Comparison of ENCODE assay signal across 12 mouse cellular contexts in genomic region chr6:4813206-4813605, GRCm38 (mm10).
A peak's percentile ranks its signal among the peaks of the same experiment; 100 is the strongest.
DNase-seq lines count a peak whose midpoint lies in the region; TF ChIP-seq lines count a peak whose summit lies in the region.
"Had no signal": no experiment of that assay in that cellular context is flagged by ENCODE, and none has a peak within 500 bp of the region (broad histone marks: within the 10 kb centered on the region; RNA-seq: fewer than 3 reads in every experiment).

No protein-coding gene starts in this region.

- H3K4me3 ChIP-seq in layer of hippocampus, adult 2 months, result no peak overlapping the region
- H3K4me3 ChIP-seq: forebrain, embryonic 13.5 days; midbrain, embryonic 12.5 days; neural tube, embryonic 12.5 days had no signal

- TF ChIP-seq CTCF in layer of hippocampus, adult 2 months (conservative IDR thresholded peaks at IDR 0.05), result no peak

- peak; percentile 39 to 43 for DNase-seq in kidney, postnatal 4 days
- DNase-seq in kidney, adult 18-20 months, result no peak
- peak; percentile 53 for DNase-seq in adipocyte (ENCODE audit: low spot score)
- peak; percentile 81 for DNase-seq in embryo, embryonic 10.5 days (ENCODE audit: low spot score)
- DNase-seq in hindlimb bud, embryonic 11.5 days (ENCODE audit: extremely low spot score, low read depth, low spot score), result peak; percentile 86
- no peak for DNase-seq in left cerebral cortex, adult 18-20 months (ENCODE audit: low spot score in 2 of 2)
- DNase-seq in layer of hippocampus, adult 2 months (ENCODE audit: low spot score in 2 of 2), result no peak
- DNase-seq: adrenal gland, postnatal 25 days; lung, adult 18-20 months had no signal

- H3K27ac ChIP-seq in layer of hippocampus, adult 2 months, result no peak overlapping the region
- H3K27ac ChIP-seq: forebrain, embryonic 13.5 days; midbrain, embryonic 12.5 days; neural tube, embryonic 12.5 days had no signal

Comparison
In these comparisons a context has a peak if more than half of its experiments do, and no peak if none do; other contexts are left out.
1. DNase-seq: peak in kidney, postnatal 4 days (2 of 2), adipocyte (single experiment), embryo, embryonic 10.5 days (single experiment) and hindlimb bud, embryonic 11.5 days (single experiment); none in kidney, adult 18-20 months (single experiment), left cerebral cortex, adult 18-20 months (0 of 2) and layer of hippocampus, adult 2 months (0 of 2).